Mouse (Mus musculus) hindbrain, embryonic 16.5 days (tissue): Measurements from ENCODE around the gene Lsm8. TPM values are rescaled to one million over a fixed set of nuclear protein-coding genes. Genes with fewer than 3 reads are reported as not detected.
A peak's percentile ranks its signal among the peaks of the same experiment; 100 is the strongest.
"Not testable (repeated sequence)": the region's sequence is repeated elsewhere in the genome, so short reads cannot be mapped to it uniquely, and the experiment has no call there.

ENCODE experiments used
- ATAC-seq: fragments of 200-750 bp; cut with Nextera tagmentation; 2 replicates; pipeline ENCODE4 v1.8.0; 2017; ENCODE audit warnings: moderate TSS enrichment, moderate library complexity
- H3K27ac ChIP-seq: fragments of 300-500 bp; sonication (generic); 2 replicates; pipeline ENCODE4 v1.5.1; 2014; ENCODE audit warnings: low read depth, mild to moderate bottlenecking, control low read depth, low read length, moderate library complexity
- H3K27me3 ChIP-seq: fragments of 300-500 bp; sonication (generic); replicated peaks from 2 replicates; pipeline ENCODE4 v1.6.1; 2014; ENCODE audit warnings: low read length; ENCODE audit not compliant: control insufficient read depth, insufficient read depth
- H3K36me3 ChIP-seq: fragments of 300-500 bp; sonication (generic); 2 replicates; pipeline ENCODE4 v1.6.1; 2014; ENCODE audit warnings: mild to moderate bottlenecking, low read length, moderate library complexity, mixed read lengths; ENCODE audit not compliant: control insufficient read depth, insufficient read depth
- H3K4me1 ChIP-seq: fragments of 300-500 bp; sonication (generic); 2 replicates; pipeline ENCODE4 v1.6.1; 2014; ENCODE audit warnings: low read depth, low read length; ENCODE audit not compliant: control insufficient read depth, insufficient read depth
- H3K4me2 ChIP-seq: fragments of 300-500 bp; sonication (generic); 2 replicates; pipeline ENCODE4 v1.6.1; 2014; ENCODE audit warnings: mild to moderate bottlenecking, low read length, control low read depth, moderate library complexity
- H3K4me3 ChIP-seq: fragments of 300-500 bp; sonication (generic); 2 replicates; pipeline ENCODE4 v1.5.1; 2014; ENCODE audit warnings: mild to moderate bottlenecking, low read length, control low read depth, moderate library complexity
- H3K9ac ChIP-seq: fragments of 300-500 bp; sonication (generic); 2 replicates; pipeline ENCODE4 v1.6.1; 2014; ENCODE audit warnings: low read depth, mild to moderate bottlenecking, control low read depth, low read length, moderate library complexity
- H3K9me3 ChIP-seq: fragments of 300-500 bp; sonication (generic); 2 replicates; pipeline ENCODE4 v1.6.1; 2014; ENCODE audit warnings: mild to moderate bottlenecking, low read length, moderate library complexity; ENCODE audit not compliant: control insufficient read depth
- WGBS: fragments of 180-500 bp; shearing (Covaris S2); extraction: QIAGEN DNeasy Blood & Tissue Kit; methylation state at CpG from one replicate; pipeline ENCODE4 v1.1.7; 2014; 5-methylcytosine and 5-hydroxymethylcytosine counted together
- polyA plus RNA-seq: library from polyadenylated mRNA; unstranded; fragments of >200 nt; fragmentation: Nextera tagmentation; extraction: Ambion mirVana; gene quantifications from 2 replicates; pipeline ENCODE4 v1.2.1, GENCODE M21; 2015

The Lsm8 gene
- polyA plus RNA-seq: 89.0 and 89.1 TPM in 2 replicates

DNA sequence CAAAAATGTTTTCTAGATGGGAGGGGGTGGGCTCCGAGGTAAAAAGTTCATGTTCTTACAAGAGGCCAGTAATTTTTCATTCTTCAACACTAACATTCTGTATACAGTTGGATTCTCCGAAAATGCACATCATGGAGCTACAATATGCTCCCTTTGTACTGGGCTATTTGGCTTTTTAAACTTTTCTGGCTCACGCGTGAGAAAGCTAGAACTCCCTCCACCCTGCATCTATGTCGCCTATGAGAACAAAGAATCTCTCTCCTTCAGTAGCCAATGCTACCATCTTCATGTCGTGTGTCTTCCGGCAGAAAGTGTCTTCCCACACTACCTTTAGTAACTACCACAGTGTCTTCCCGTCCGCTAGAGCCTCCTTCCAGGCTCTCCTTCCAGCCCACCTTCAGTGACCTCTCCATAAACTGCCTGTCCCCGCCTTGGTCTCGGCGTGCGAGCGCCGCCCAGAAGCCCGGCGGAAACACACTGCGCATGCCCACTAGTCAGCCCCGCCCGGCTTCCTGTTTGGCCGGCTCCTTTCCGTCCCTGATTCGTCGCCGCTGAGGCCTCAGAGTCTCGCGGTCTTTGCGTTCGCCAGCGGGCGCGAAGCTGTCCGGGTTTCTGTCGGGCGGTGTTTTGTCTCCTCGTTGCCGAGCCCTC is at the start of gene Lsm8:
Gene Lsm8 (plus strand): TSS at position 529 of the 651 bp plus-strand sequence.
- 2% methylated on average over 37 of the region's 37 CpGs for WGBS
- H3K36me3 ChIP-seq: 0 out of 2 replicates have a peak, but pooled peaks cover 5% of the 10 kb centered on the region
- H3K4me1 ChIP-seq: peaks cover 14% of the 10 kb centered on the region
- H3K4me3 ChIP-seq: peak within 1 kb of the TSS; percentile 75
- no peaks in the 10 kb centered on the region for H3K9me3 ChIP-seq
- peak; percentile 100 for ATAC-seq
- peak within 1 kb of the TSS; percentile 61 for H3K4me2 ChIP-seq
- no peaks in the 10 kb centered on the region for H3K27me3 ChIP-seq
- H3K27ac ChIP-seq: peak within 1 kb of the TSS; percentile 90
- peak within 1 kb of the TSS; percentile 91 for H3K9ac ChIP-seq

DNA sequence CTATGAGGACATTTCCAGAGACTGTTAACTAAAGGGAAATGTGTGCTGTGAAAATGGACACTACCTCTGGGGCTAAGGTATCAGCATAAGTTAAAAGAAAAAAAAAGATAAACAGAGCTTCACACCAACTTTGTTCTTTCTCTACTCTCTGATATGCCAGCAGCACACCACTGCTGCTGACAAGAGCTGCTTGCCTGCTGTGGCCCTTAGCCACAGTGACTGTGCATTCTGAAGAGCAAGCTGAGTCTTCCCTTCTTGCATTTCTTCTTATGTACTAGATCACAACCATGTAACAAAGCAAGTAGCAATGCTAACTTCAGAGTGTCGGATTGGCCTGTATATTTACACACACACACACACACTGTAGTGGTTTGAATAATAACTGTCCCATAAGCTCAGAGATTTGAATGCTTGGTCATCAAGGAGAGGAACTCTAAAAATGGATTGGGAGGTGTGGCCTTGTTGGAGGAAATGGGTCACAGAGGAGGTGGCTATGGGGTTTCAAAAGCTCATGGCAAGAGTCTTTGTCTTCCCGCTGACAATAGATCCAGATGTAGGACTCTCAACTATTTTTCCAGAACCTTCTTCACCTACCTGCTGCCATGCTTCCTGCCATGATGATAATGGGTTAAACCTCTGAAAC is 47.4 kb upstream of the Lsm8 start:
- H3K4me1 ChIP-seq: no peaks in the 10 kb centered on the region
- H3K4me2 ChIP-seq: no peak overlapping the region
- H3K36me3 ChIP-seq: no peaks in the 10 kb centered on the region
- H3K9me3 ChIP-seq: no peaks in the 10 kb centered on the region
- no peak overlapping the region for H3K4me3 ChIP-seq
- no peak overlapping the region for H3K9ac ChIP-seq
- ATAC-seq: no peak
- H3K27ac ChIP-seq: no peak overlapping the region
- H3K27me3 ChIP-seq: no peaks in the 10 kb centered on the region
- WGBS: 90% methylated on average over 2 of the region's 2 CpGs

DNA sequence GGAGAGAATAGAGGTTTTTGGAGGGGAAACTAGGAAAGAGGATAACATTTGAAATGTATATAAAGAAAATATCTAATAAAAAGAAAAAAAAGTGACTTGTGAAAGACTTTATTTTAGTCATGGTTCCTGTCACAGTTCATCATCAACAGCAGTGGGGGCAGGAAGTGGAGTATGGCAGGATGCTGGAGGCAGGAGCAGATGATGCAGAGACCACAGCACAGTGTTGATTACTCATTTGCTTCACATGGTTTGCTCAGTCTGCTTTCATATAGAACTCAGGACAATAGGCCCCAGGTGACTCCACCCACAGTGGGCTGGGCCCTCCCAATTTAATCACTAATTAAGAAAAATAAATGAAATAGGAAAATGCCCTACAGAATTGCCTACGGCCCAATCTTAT is 35.8 kb upstream of the Lsm8 start:
- Histone ChIP-seq H3K4me1 (no peaks in the 10 kb centered on the region), H3K9ac (no peak overlapping the region), H3K4me3 (no peak overlapping the region), H3K27ac (no peak overlapping the region), H3K36me3 (no peaks in the 10 kb centered on the region), H3K27me3 (no peaks in the 10 kb centered on the region), H3K4me2 (no peak overlapping the region), H3K9me3 (no peaks in the 10 kb centered on the region)
- WGBS: 79% methylated on average over 1 of the region's 1 CpGs
- ATAC-seq: no peak

GRCm38 (mm10) chr6:18815606-18816005 is 32.8 kb upstream of the Lsm8 start:
- Histone ChIP-seq H3K9ac (no peak overlapping the region), H3K4me1 (no peaks in the 10 kb centered on the region), H3K27ac (no peak overlapping the region), H3K4me2 (no peak overlapping the region), H3K27me3 (no peaks in the 10 kb centered on the region), H3K4me3 (no peak overlapping the region), H3K36me3 (no peaks in the 10 kb centered on the region), H3K9me3 (no peaks in the 10 kb centered on the region)
- 72% methylated on average over 2 of the region's 2 CpGs for WGBS
- no peak for ATAC-seq

DNA sequence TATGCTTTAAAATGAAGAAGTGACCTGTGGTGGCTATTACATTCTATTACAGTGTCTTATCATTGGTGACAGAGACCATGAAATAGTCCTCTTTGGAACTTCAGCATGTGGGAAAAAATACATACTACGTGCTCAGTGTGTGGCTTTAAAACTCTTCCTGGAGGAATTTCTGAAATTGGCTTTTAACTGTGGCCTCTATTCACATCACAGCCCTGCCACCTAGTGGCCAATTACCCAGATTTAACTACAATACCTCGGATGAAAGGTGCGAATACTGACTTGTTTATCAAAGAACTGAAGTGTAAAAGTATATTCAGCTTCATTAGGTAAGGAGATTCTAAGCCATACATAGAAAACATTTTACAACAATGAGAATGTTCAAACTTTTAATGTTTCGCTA is 29.0 kb upstream of the Lsm8 start:
- Histone ChIP-seq H3K27me3 (no peaks in the 10 kb centered on the region), H3K4me1 (no peaks in the 10 kb centered on the region), H3K9me3 (no peaks in the 10 kb centered on the region), H3K9ac (no peak overlapping the region), H3K36me3 (no peaks in the 10 kb centered on the region), H3K27ac (no peak overlapping the region), H3K4me3 (no peak overlapping the region), H3K4me2 (no peak overlapping the region)
- 0 out of 2 replicates have a peak, but pooled peaks have one; percentile 30 for ATAC-seq
- 12% methylated on average over 4 of the region's 4 CpGs for WGBS

- no peaks in the 10 kb centered on the region for H3K9me3 ChIP-seq
- no peak overlapping the region for H3K27ac ChIP-seq
- H3K4me3 ChIP-seq: no peak overlapping the region
- 65% methylated on average over 4 of the region's 4 CpGs for WGBS
- H3K36me3 ChIP-seq: no peaks in the 10 kb centered on the region
- no peaks in the 10 kb centered on the region for H3K27me3 ChIP-seq
- H3K4me2 ChIP-seq: no peak overlapping the region
- H3K4me1 ChIP-seq: no peaks in the 10 kb centered on the region
- H3K9ac ChIP-seq: no peak overlapping the region
- no peak for ATAC-seq
Measured at GRCm38 (mm10) chr6:18820246-18820645, 28.1 kb upstream of the Lsm8 start.

DNA sequence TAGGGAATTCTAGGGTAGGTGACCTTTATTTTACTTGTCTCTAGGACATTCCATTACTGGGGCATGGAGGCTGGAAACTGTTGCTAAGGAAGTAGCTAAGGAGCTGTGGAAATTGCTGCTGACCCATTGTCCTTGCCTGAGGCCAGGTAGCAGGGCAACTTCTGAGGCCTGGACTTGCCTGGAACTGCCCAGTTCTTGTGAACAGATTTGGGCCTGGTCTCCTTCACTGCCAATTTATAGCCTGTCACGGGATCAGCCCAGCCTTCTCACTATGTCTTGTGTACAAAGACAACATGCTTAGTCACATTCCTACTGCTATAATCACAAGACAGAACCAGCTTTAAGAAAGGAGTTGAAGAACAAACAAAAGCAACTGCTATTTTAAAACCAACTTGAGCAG is 25.6 kb upstream of the Lsm8 start:
- no peaks in the 10 kb centered on the region for H3K36me3 ChIP-seq
- WGBS: 79% methylated on average over 1 of the region's 1 CpGs
- ATAC-seq: no peak

DNA sequence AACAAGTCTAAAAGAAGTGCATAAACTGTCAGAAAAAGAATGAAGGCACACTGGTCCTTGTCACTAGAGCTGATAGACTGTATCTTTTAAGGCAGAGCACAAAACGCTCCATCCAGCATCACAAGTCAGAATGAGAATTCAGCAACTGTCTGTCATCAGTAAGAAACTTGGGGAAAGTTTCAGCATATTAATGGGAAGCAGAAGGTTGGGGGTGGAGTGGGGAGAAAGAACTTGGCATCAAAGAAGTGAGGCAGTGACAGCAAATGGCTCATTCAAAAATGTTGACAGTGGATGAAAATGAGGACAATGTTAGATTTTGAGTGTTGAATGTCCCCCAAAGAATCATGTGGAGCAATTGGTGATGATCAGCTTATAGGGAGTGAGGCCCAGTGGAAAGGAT is 15.4 kb upstream of the Lsm8 start:
- Histone ChIP-seq H3K9me3 (no peaks in the 10 kb centered on the region), H3K4me3 (no peak overlapping the region), H3K9ac (no peak overlapping the region), H3K27me3 (no peaks in the 10 kb centered on the region), H3K27ac (no peak overlapping the region), H3K36me3 (no peaks in the 10 kb centered on the region), H3K4me2 (no peak overlapping the region), H3K4me1 (no peaks in the 10 kb centered on the region)
- ATAC-seq: no peak
- 69% methylated on average over 1 of the region's 1 CpGs for WGBS

More for the DNA sequence above, 25.6 kb upstream of the Lsm8 start:
- Histone ChIP-seq H3K9ac (no peak overlapping the region), H3K27ac (no peak overlapping the region), H3K27me3 (no peaks in the 10 kb centered on the region), H3K4me3 (no peak overlapping the region), H3K4me1 (no peaks in the 10 kb centered on the region), H3K4me2 (no peak overlapping the region), H3K9me3 (no peaks in the 10 kb centered on the region)

GRCm38 (mm10) chr6:18844529-18844928 is 3.9 kb upstream of the Lsm8 start:
- H3K36me3 ChIP-seq, H3K4me3 ChIP-seq, H3K27me3 ChIP-seq, H3K4me1 ChIP-seq, ATAC-seq, H3K27ac ChIP-seq, H3K9ac ChIP-seq, H3K9me3 ChIP-seq, H3K4me2 ChIP-seq: not testable (repeated sequence)
- no CpG with 5 or more reads among the region's 11 CpGs for WGBS
